Mouse (Mus musculus): ENCODE measurements around the gene Neurod4. TPM values are rescaled to one million over a fixed set of nuclear protein-coding genes. Genes with fewer than 3 reads are reported as not detected.

Gene Neurod4
- not detected for total RNA-seq (2023)

GRCm38 (mm10) chr10:130280066-130280465 lies at the start of gene Neurod4:
Gene Neurod4 (minus strand): TSS chr10:130280240.

GRCm38 (mm10) chr10:130322637-130323036 lies 42.6 kb upstream of the Neurod4 start, which contains the start of gene Tespa1:
Gene Tespa1 (plus strand): TSS chr10:130322870.

Other genes starting within 250 kb of the Neurod4 start
- not detected for gene Olfr821, start 249.9 kb downstream of the Neurod4 start, total RNA-seq (2023)
- not detected for gene Olfr822, start 209.0 kb downstream of the Neurod4 start, total RNA-seq (2023)
- gene Olfr823, start 164.9 kb downstream of the Neurod4 start, total RNA-seq (2023): not detected
- not detected for gene Olfr824, start 150.2 kb downstream of the Neurod4 start, total RNA-seq (2023)
- not detected for gene Olfr825, start 113.5 kb downstream of the Neurod4 start, total RNA-seq (2023)
- not detected for gene Olfr826, start 96.1 kb downstream of the Neurod4 start, total RNA-seq (2023)
- gene Olfr827, start 65.8 kb downstream of the Neurod4 start, total RNA-seq (2023): not detected
- 124 TPM for gene Tespa1, start 42.6 kb upstream of the Neurod4 start, total RNA-seq (2023)
- gene Vmn2r84, start 114.1 kb upstream of the Neurod4 start, total RNA-seq (2023): not detected
- not detected for gene Vmn2r85, start 149.5 kb upstream of the Neurod4 start, total RNA-seq (2023)
- not detected for gene Vmn2r86, start 175.8 kb upstream of the Neurod4 start, total RNA-seq (2023)
- not detected for gene Vmn2r87, start 217.2 kb upstream of the Neurod4 start, total RNA-seq (2023)